Mouse (Mus musculus) megakaryocyte progenitor cell, adult 5-6 weeks (primary cell): ENCODE results near the gene Gpr139. TPM values are rescaled to one million over a fixed set of nuclear protein-coding genes. Genes with fewer than 3 reads are reported as not detected.

Experiments used
- ATAC-seq: replicated peaks from 2 replicates; pipeline ENCODE4 v1.8.0; 2016; ENCODE audit warnings: mild to moderate bottlenecking, moderate TSS enrichment, inconsistent platforms; ENCODE audit not compliant: poor library complexity
- total RNA-seq, 2 experiments: library from RNA; stranded (forward) in 1 of 2; stranded (reverse) in 1 of 2; fragments of 157-497, 149-512 nt in 1 of 2; fragments of 200-1000 nt in 1 of 2; gene quantifications; 2 replicates each; pipeline versions ENCODE4 v1.2.3 to v1.2.4; 2015 to 2017

Gpr139 gene
- total RNA-seq (2015) (not detected in 2 replicates), total RNA-seq (2017) (not detected in 2 replicates)

DNA sequence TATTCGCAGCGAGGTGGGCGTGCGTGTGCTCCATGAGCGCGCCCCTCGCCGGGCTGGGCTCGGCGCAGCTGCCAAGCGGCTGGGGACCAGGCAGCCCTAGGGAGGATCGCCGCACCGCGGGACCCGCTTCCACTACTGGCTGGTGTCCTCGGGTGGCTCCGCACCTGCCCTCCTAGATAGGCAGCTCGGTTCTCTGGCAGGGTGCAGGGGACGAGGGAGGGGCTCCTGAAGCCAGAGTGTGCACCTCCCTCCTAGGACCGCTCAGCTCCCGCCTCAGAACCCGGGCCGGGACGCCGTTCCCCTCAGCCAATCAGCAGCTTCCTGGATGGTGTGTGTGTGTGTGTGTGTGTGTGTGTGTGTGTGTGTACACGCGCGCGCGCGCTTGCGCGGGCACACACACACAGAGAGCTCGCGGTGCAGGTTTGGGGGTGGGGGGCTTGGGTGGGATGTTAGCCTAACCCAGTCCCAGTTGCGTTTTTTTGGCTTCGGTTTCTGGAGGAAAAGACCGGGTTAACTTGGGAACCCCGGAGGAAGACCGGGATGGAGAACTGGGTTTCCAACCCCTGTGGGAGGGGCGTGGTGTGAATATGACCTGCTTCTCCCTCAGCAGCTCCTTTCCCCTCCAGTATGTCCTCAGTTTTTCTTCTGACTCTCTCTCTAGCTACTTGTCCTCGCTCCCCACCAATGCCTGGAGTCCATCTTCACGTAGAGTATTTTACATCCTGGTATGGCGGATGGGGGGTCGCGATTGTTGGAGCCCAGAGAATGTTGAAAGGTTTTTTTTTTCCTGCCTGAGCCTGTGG is at the start of gene Gpr139:
Gene Gpr139, minus strand, starts transcription at position 263 of the 803 bp plus-strand sequence.
- no peak for ATAC-seq

DNA sequence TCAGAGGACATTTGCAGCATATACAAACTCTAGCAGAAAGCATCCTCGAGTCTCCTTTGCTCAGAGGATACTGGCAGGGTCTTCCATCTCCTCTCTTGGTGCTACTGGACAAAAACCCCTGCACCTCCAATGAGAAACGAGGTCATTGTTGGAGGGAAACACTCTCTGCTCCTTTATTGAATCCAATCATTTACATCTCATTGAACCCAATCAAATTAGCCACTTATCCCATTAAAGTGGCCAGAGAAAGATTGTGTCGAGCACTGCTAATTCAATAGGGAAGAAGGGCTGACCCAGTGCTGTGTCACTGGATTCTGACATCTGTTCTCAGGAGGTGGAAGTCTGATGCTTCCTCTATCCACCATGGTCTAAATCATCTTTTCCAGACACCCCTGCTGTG is 46.6 kb upstream of the Gpr139 start:
- ATAC-seq: no peak

DNA sequence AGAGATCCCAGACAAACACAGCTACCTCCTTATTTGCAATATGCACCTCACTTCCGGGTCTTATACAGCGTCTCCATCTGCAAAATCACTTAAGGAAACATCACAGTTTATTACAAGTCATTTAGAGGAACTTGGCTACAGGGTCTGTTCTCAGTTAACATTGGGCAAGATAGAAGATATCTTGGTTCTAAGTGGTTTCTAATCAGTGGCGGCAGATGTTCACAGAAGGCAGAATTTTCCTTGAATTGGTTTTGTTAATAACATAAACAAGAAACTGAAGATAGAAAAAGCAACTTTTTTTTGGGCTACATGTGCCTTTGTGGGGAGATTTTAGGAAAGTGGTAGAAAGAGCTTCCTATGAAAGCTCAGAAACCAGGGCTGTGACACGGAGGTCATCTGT is 38.3 kb upstream of the Gpr139 start:
- no peak for ATAC-seq

DNA sequence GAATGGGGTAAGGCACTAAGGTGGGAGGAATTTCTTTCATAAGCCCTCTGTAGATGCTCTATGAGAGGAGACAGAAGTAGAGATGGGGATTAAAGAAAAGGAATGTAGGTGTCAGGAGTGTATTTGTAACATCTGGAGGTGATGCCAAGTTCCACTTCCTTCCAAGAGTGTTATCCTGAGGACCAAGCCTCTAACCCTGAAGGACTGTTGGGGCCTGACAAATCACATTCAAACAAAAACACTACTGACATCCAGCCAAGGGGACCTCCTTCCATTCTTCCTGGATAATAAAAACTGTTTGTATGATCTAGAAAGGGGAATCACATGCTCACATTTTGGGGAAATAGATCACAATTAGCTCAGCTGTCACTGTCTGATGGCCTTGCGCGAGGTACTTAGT is 34.7 kb upstream of the Gpr139 start:
- no peak for ATAC-seq

DNA sequence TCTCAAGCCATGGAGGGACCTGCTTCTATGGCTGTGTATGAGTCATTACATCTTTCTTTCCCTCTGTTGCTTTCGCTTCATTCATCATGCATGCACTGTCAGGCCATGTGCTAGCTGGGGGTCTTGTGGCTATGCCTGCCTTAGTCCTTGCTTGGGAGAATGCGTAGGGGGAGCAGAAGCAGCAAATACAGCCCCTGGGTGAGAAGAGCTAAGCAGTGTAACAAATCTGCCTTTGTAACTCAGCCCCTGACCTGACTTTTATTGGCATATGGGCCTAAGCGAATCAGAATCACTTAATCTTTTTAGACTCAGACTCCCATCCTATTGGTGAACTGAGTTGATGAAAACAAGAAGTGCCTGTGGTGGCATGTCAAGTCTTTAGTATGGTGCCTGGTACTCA is 22.8 kb upstream of the Gpr139 start:
- ATAC-seq: no peak

DNA sequence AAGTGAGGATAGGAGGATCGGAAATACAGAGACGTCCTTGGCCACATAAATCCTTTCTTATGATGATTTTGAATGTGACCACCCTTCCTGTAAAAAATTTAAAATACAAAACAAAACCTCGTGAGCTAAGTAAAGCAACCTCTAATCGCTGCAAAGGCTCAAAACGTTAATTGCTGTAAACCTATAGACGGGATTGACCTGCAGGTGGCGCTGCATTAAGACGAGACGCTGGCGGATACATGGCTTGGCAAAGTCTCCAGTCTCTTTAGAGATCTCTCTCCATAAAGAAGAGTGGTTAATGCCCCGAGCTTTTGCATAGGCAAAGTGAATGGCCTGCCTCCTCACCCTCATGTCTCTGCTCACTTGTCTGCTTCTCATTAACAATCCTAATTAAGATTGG is 2.0 kb upstream of the Gpr139 start:
- peak; percentile 58; the same call in 1 of the 2 replicates for ATAC-seq

DNA sequence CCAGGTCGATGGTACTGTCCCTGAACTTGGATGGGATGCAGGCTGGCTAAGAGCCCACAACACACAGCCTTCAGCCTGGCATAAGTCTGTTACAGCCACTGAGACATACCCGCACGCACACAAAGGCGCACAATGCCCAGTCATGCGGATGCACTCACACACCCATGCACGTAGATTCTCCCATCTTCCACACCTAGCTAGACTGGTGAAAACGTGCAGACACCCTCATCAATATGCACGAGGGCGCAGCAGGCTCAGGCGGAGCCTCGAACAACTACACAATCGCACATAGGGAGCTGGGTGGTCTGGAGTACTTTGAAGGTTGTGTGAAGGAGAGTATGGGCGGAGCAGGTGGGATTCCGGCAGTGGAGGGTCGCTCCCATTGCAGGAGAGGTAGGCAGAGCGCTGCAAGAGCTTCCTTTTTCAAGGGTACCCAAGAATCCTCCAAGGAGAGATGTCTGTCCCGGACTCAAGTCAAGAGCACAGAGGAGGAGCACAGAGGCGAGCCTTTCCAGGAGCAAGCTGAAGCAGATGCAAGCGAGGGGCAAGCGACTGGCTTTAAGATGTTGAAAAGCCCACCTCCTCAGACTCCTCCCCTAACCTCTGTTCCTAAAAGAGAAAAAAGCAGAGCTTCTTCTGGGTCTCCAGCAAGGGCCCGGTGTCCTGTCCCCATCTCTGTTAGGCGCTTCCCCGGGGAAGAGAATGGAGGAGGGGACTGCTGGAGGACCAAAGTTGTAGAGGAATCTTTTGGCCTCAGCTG is 958 bp upstream of the Gpr139 start:
- no peak for ATAC-seq

DNA sequence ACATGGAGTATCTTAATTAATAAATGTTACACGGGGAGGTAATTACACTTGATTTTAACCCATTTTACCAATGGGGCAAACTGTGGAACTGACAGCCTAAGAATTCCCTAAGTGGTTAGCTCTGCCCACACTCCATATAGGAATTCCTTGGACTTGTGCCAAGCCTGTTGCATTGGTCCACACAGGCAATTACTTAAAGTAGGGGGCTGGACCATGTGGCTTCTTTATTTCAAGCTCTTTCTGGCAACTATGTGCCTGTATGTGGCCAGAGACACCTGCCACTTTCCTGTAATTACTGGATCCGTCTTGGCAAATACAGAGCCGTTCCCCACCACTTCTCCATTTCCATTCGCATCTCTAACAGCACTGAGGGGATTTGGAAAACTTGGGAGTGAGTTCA is 3.4 kb downstream of the Gpr139 start:
- ATAC-seq: no peak

DNA sequence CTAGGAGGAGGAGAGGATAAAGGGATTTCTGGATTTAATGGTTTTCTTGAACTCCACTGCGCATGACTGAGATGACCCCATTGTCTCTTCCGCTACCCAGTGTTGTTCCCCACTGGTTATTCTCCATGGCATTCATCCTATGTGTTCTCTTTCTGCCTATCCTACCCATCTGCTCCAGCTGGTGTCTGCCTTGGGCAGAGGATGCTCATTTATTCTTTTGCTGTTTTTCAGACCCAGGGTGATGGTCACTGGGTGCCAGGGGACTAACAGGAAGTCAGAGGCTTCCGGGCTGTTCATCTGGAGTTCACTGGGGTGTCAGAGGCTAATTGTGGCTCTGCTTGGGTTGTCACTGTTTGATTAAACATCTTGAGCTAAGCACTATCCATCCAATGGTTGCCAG is 24.4 kb downstream of the Gpr139 start:
- ATAC-seq: no peak

DNA sequence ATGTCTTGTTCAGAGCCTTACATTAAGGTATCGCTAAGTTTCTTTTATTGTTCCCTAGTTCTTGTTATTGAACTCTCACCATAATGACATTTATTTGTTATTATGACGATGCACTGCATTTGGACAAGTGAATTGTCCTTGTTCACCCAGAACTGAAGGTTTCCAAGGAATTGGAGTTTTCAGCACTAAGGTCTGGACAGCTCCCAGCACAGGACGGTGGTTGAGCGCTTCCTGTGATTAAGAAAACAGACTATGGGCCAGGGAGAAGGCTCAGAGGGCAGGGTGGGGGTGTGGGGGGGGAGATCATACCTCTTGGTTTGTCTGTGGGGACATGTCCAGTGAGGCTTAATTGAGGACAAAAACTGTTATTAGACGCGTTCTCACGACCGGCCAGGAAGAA is 72.6 kb downstream of the Gpr139 start:
- no peak for ATAC-seq

DNA sequence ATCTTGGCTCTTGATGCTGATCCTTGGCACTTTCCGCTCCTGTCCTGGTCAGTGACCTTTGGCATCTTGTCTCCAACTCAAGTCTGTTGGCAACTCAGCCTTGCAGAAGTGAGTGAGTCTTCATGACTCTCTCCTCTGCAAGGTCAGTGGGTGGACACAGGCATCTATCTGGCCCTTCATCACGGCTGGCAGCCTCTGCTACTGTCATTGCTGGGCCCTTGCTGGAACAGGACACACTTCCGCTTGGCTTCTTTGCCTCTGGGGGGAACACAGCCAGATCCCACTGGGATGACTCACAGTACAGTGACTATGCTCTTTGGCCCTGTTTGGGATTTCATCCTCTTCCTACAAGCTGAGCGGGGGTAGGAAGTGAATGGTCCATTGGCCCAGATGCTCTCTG is 78.5 kb downstream of the Gpr139 start:
- ATAC-seq: no peak

DNA sequence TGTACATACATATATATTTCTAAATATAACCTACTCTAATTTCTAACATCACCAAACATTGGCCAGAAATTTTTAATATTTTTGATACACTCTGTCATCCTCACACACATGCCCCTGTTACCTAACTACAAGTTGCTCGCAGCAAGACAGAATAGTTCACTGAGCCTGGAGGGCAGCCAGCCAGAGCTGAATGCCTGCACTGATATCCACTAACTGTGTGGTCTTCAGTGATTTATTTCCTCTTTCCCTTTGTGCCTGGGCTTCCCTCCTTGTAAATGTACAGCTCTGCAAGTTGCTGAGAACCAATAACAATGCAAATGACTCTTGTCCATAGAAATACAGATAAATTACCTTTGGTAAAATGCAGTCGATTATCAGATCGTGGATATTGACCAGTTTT is 87.8 kb downstream of the Gpr139 start:
- ATAC-seq: no peak

Other genes starting within 250 kb of the Gpr139 start
- gene Gprc5b, start 189.4 kb downstream of the Gpr139 start, total RNA-seq (2015): 0.71 and 3.3 TPM in 2 replicates
- gene Gprc5b, start 189.4 kb downstream of the Gpr139 start, total RNA-seq (2017): 0.47 and 1.2 TPM in 2 replicates